Mouse (Mus musculus) liver, embryonic 14.5 days (tissue): ENCODE results near the gene Gpr146.

Source experiments
- CTCF ChIP-seq: IDR thresholded peaks from 2 replicates; pipeline ENCODE4 v1.5.1; 2016; ENCODE audit warnings: antibody characterized with exemption, low read depth, control low read depth
- EP300 ChIP-seq: IDR thresholded peaks from 2 replicates; pipeline ENCODE4 v1.6.1; 2016; ENCODE audit warnings: antibody characterized with exemption, low read depth

DNA sequence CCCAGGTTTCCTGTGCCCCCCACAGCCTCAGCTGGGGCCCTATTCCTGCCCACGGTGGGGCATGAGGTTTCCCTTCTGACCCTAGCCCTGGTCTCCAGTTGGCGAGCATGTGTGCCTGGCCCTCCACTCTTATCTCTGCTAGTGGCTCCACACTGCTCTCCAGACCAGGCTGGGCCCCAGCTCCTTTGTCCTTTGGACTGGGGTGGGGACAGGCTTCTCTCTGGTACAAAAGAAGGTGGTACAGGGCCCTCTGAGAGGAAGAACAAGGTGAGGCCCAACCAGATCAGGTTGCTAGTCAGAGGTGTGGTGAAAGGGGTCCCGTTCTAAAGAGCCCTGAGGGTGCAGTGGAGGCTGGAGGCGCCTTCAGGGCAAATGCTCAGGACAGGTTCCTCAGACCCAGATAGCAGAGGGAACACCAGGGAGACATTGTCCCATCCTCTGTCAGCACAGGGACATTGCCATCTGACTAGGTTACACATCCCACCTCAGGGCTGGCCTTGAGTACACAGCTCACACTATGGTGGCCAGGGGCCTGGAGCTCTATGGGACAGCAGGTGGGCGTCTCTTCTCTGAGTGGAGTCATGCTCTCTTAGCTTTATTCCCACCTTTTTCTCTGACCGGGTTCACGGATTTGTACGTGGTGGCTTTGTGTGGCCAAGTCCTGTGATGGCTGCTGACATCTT lies 44.8 kb upstream of the Gpr146 start:
- TF ChIP-seq CTCF (no peak), EP300 (no peak)
